Mouse (Mus musculus) forebrain, embryonic 12.5 days (tissue): ENCODE measurements around the gene Prkag1. TPM values are rescaled to one million over a fixed set of nuclear protein-coding genes. Genes with fewer than 3 reads are reported as not detected.

Source experiments
- ATAC-seq: fragments of 200-750 bp; cut with Nextera tagmentation; 2 replicates; pipeline ENCODE4 v1.8.0; 2017; ENCODE audit warnings: moderate TSS enrichment; ENCODE audit not compliant: low FRiP score
- H3K27ac ChIP-seq: fragments of 300-500 bp; sonication (generic); 2 replicates; pipeline ENCODE4 v1.5.1; 2016; ENCODE audit warnings: mild to moderate bottlenecking
- H3K27me3 ChIP-seq: fragments of 300-500 bp; sonication (generic); 2 replicates; pipeline ENCODE4 v1.6.1; 2016; ENCODE audit warnings: mild to moderate bottlenecking
- H3K36me3 ChIP-seq: fragments of 300-500 bp; sonication (generic); replicated peaks from 2 replicates; pipeline ENCODE4 v1.6.1; 2016; ENCODE audit warnings: mild to moderate bottlenecking
- H3K4me1 ChIP-seq: fragments of 300-500 bp; sonication (generic); 2 replicates; pipeline ENCODE4 v1.6.1; 2016
- H3K4me2 ChIP-seq: fragments of 300-500 bp; sonication (generic); 2 replicates; pipeline ENCODE4 v1.6.1; 2016; ENCODE audit warnings: mild to moderate bottlenecking, moderate library complexity
- H3K4me3 ChIP-seq: fragments of 300-500 bp; sonication (generic); replicated peaks from 2 replicates; pipeline ENCODE4 v1.5.1; 2016; ENCODE audit warnings: mild to moderate bottlenecking
- H3K9ac ChIP-seq: fragments of 300-500 bp; sonication (generic); 2 replicates; pipeline ENCODE4 v1.6.1; 2016; ENCODE audit warnings: mild to moderate bottlenecking
- H3K9me3 ChIP-seq: fragments of 300-500 bp; sonication (generic); 2 replicates; pipeline ENCODE4 v1.6.1; 2016
- WGBS: fragments of 180-500 bp; shearing (Covaris S2); methylation state at CpG from one replicate; pipeline ENCODE4 v1.1.7; 2016; 5-methylcytosine and 5-hydroxymethylcytosine counted together
- polyA plus RNA-seq: library from polyadenylated mRNA; unstranded; fragments of >200 nt; fragmentation: Nextera tagmentation; extraction: Ambion mirVana; gene quantifications from 2 replicates; pipeline ENCODE4 v1.2.1, GENCODE M21; 2016

The Prkag1 gene
- polyA plus RNA-seq, 1 experiment from 2014 or later = 85.2 TPM

- 1% methylated on average over 22 of the region's 34 CpGs for WGBS
- no peak overlapping the region for H3K27ac ChIP-seq
These were observed 23.2 kb downstream of the Prkag1 start for GRCm38 (mm10) chr15:98807895-98808650.

GRCm38 (mm10) chr15:98806809-98807770 is 24.2 kb downstream of the Prkag1 start:
- Histone ChIP-seq H3K27ac (no peak overlapping the region), H3K9me3 (no peaks in the 10 kb centered on the region), H3K27me3 (peaks cover 89% of the 10 kb centered on the region), H3K4me3 (peak overlapping the region; percentile 42), H3K36me3 (no peaks in the 10 kb centered on the region), H3K9ac (peak overlapping the region; percentile 27; the same call in 1 of the 2 replicates), H3K4me1 (peaks cover 51% of the 10 kb centered on the region), H3K4me2 (peak overlapping the region; percentile 63)
- no peak for ATAC-seq
- under 1% methylated on average over 53 of the region's 58 CpGs for WGBS

More at GRCm38 (mm10) chr15:98807895-98808650, 23.2 kb downstream of the Prkag1 start:
- Histone ChIP-seq H3K9me3 (no peaks in the 10 kb centered on the region), H3K4me2 (peak overlapping the region; percentile 63), H3K36me3 (peaks cover 9% of the 10 kb centered on the region), H3K4me3 (peak overlapping the region; percentile 42), H3K27me3 (peaks cover 79% of the 10 kb centered on the region), H3K9ac (peak overlapping the region; percentile 27; the same call in 1 of the 2 replicates), H3K4me1 (peaks cover 51% of the 10 kb centered on the region)
- ATAC-seq = no peak; the same call in 1 of the 2 replicates

GRCm38 (mm10) chr15:98806071-98806808 is 25.1 kb downstream of the Prkag1 start:
- Histone ChIP-seq H3K4me3 (peak overlapping the region; percentile 42), H3K9ac (no peak overlapping the region), H3K27ac (no peak overlapping the region), H3K4me1 (peaks cover 51% of the 10 kb centered on the region), H3K4me2 (peak overlapping the region; percentile 75), H3K27me3 (peaks cover 97% of the 10 kb centered on the region), H3K36me3 (no peaks in the 10 kb centered on the region), H3K9me3 (no peaks in the 10 kb centered on the region)
- WGBS = 2% methylated on average over 30 of the region's 30 CpGs
- no peak for ATAC-seq

GRCm38 (mm10) chr15:98805324-98806040 is 25.8 kb downstream of the Prkag1 start:
- Histone ChIP-seq H3K4me3 (peak overlapping the region; percentile 42), H3K27ac (no peak overlapping the region), H3K9ac (peak overlapping the region; percentile 63), H3K36me3 (no peaks in the 10 kb centered on the region), H3K4me1 (peaks cover 51% of the 10 kb centered on the region), H3K27me3 (peaks cover 97% of the 10 kb centered on the region), H3K4me2 (peak overlapping the region; percentile 75), H3K9me3 (no peaks in the 10 kb centered on the region)
- under 1% methylated on average over 57 of the region's 64 CpGs for WGBS
- peak; percentile 54 for ATAC-seq

- Histone ChIP-seq H3K4me2 (peak overlapping the region; percentile 30), H3K27ac (no peak overlapping the region), H3K4me1 (peaks cover 50% of the 10 kb centered on the region), H3K4me3 (no peak overlapping the region; the same call in 1 of the 2 replicates), H3K9ac (no peak overlapping the region), H3K9me3 (no peaks in the 10 kb centered on the region), H3K36me3 (no peaks in the 10 kb centered on the region), H3K27me3 (peaks cover 100% of the 10 kb centered on the region)
- under 1% methylated on average over 32 of the region's 32 CpGs for WGBS
- no peak for ATAC-seq
These were observed 27.3 kb downstream of the Prkag1 start for GRCm38 (mm10) chr15:98804054-98804453.

- peaks cover 50% of the 10 kb centered on the region for H3K4me1 ChIP-seq
- no peak overlapping the region for H3K27ac ChIP-seq
- peaks cover 100% of the 10 kb centered on the region for H3K27me3 ChIP-seq
- H3K9me3 ChIP-seq = no peaks in the 10 kb centered on the region
- H3K9ac ChIP-seq = no peak overlapping the region
- WGBS = 2% methylated on average over 8 of the region's 8 CpGs
- no peak overlapping the region for H3K4me2 ChIP-seq
- H3K4me3 ChIP-seq = no peak overlapping the region
- H3K36me3 ChIP-seq = no peaks in the 10 kb centered on the region
- ATAC-seq = no peak
These were observed 28.4 kb downstream of the Prkag1 start for GRCm38 (mm10) chr15:98802926-98803325.

GRCm38 (mm10) chr15:98799396-98799795 is 31.9 kb downstream of the Prkag1 start:
- 8% methylated on average over 12 of the region's 12 CpGs for WGBS

GRCm38 (mm10) chr15:98798903-98799302 is 32.4 kb downstream of the Prkag1 start:
- H3K4me1 ChIP-seq = peaks cover 36% of the 10 kb centered on the region
- H3K4me2 ChIP-seq = no peak overlapping the region
- no peak for ATAC-seq
- no peak overlapping the region for H3K27ac ChIP-seq
- peaks cover 100% of the 10 kb centered on the region for H3K27me3 ChIP-seq
- WGBS = 34% methylated on average over 3 of the region's 3 CpGs
- no peaks in the 10 kb centered on the region for H3K9me3 ChIP-seq
- no peaks in the 10 kb centered on the region for H3K36me3 ChIP-seq
- H3K9ac ChIP-seq = no peak overlapping the region
- no peak overlapping the region for H3K4me3 ChIP-seq

More at GRCm38 (mm10) chr15:98799396-98799795, 31.9 kb downstream of the Prkag1 start:
- Histone ChIP-seq H3K36me3 (no peaks in the 10 kb centered on the region), H3K27ac (no peak overlapping the region), H3K4me2 (no peak overlapping the region), H3K27me3 (peaks cover 100% of the 10 kb centered on the region), H3K9me3 (no peaks in the 10 kb centered on the region), H3K4me1 (peaks cover 39% of the 10 kb centered on the region), H3K9ac (no peak overlapping the region), H3K4me3 (no peak overlapping the region)
- no peak for ATAC-seq

- WGBS = 1% methylated on average over 28 of the region's 28 CpGs
- Histone ChIP-seq H3K27ac (peak overlapping the region; percentile 21; the same call in 1 of the 2 replicates), H3K4me3 (0 out of 2 replicates have a peak overlapping the region, but pooled peaks have one; percentile 0), H3K4me2 (peak overlapping the region; percentile 29), H3K9ac (peak overlapping the region; percentile 30; the same call in 1 of the 2 replicates), H3K27me3 (peaks cover 100% of the 10 kb centered on the region), H3K36me3 (no peaks in the 10 kb centered on the region), H3K4me1 (peaks cover 36% of the 10 kb centered on the region), H3K9me3 (no peaks in the 10 kb centered on the region)
- ATAC-seq = peak; percentile 88
These were observed 33.4 kb downstream of the Prkag1 start for GRCm38 (mm10) chr15:98797835-98798492.

GRCm38 (mm10) chr15:98796803-98797595 is 34.3 kb downstream of the Prkag1 start:
- no peak for ATAC-seq
- Histone ChIP-seq H3K4me3 (no peak overlapping the region), H3K4me2 (no peak overlapping the region), H3K9ac (no peak overlapping the region; the same call in 1 of the 2 replicates), H3K27me3 (peaks cover 100% of the 10 kb centered on the region), H3K4me1 (peaks cover 43% of the 10 kb centered on the region), H3K9me3 (no peaks in the 10 kb centered on the region), H3K36me3 (no peaks in the 10 kb centered on the region), H3K27ac (0 out of 2 replicates have a peak overlapping the region, but pooled peaks have one; percentile 21)
- WGBS = 3% methylated on average over 13 of the region's 13 CpGs
